ENCODE assay signal across 18 mouse cellular contexts in genomic region chr11:5858723-5859122, GRCm38 (mm10). TPM values are rescaled to one million over a fixed set of nuclear protein-coding genes. Genes with fewer than 3 reads are reported as not detected.
A peak's percentile ranks its signal among the peaks of the same experiment; 100 is the strongest.
DNase-seq lines count a peak whose midpoint lies in the region; ATAC-seq and TF ChIP-seq lines count a peak whose summit lies in the region.
"Had no signal": no experiment of that assay in that cellular context is flagged by ENCODE, and none has a peak within 500 bp of the region (broad histone marks: within the 10 kb centered on the region; RNA-seq: fewer than 3 reads in every experiment).

No protein-coding gene starts in this region.

- no peak overlapping the region for H3K4me2 ChIP-seq in liver, embryonic 14.5 days (ENCODE audit: low read depth)
- no peak overlapping the region for H3K4me2 ChIP-seq in liver, embryonic 12.5 days
- no peak overlapping the region for H3K4me2 ChIP-seq in CH12.LX (ENCODE audit: insufficient read depth, low read depth, poor library complexity, severe bottlenecking)
- H3K4me2 ChIP-seq in hindbrain, embryonic 11.5 days (replicated peaks; ENCODE audit: low read depth, low read length), result no peak overlapping the region
- H3K4me2 ChIP-seq: heart, embryonic 13.5 days; hindbrain, embryonic 12.5 days had no signal

- no peaks in the 10 kb centered on the region for H3K27me3 ChIP-seq in heart, adult 2 months (ENCODE audit: control insufficient read depth, insufficient read depth, low read length)
- H3K27me3 ChIP-seq in liver, embryonic 14.5 days (ENCODE audit: control insufficient read depth, insufficient read depth, low read length), result peaks cover 22% of the 10 kb centered on the region
- peaks cover 54% of the 10 kb centered on the region for H3K27me3 ChIP-seq in liver, embryonic 12.5 days (replicated peaks)
- H3K27me3 ChIP-seq in CH12.LX (replicated peaks), result peaks cover 39% of the 10 kb centered on the region
- H3K27me3 ChIP-seq in hindbrain, embryonic 11.5 days (ENCODE audit: control insufficient read depth, insufficient read depth, low read length), result peaks cover 23% of the 10 kb centered on the region

- no peaks in the 10 kb centered on the region for H3K9me3 ChIP-seq in liver, embryonic 14.5 days (ENCODE audit: control insufficient read depth, low read length)
- peaks cover 3% of the 10 kb centered on the region; the same call in 1 of the 2 replicates for H3K9me3 ChIP-seq in liver, embryonic 12.5 days (replicated peaks)
- H3K9me3 ChIP-seq in CH12.LX (replicated peaks; ENCODE audit: low read length), result peaks cover 17% of the 10 kb centered on the region
- H3K9me3 ChIP-seq in hindbrain, embryonic 11.5 days (ENCODE audit: control insufficient read depth, low read length), result no peaks in the 10 kb centered on the region
- H3K9me3 ChIP-seq: heart, embryonic 13.5 days; hindbrain, embryonic 12.5 days had no signal

- intact Hi-C loops in heart, adult 2 months (cut with DNase I), result no loop called here

- H3K4me3 ChIP-seq in heart, adult 2 months, result no peak overlapping the region
- H3K4me3 ChIP-seq in liver, embryonic 14.5 days (ENCODE audit: insufficient read depth in 1 of 2, low read depth in 2 of 2, low read length in 2 of 2), result no peak overlapping the region
- no peak overlapping the region for H3K4me3 ChIP-seq in liver, embryonic 12.5 days
- H3K4me3 ChIP-seq in CH12.LX (replicated peaks in 1 of 3; ENCODE audit: low read depth in 2 of 3, low read length in 2 of 3, poor library complexity in 1 of 3), result no peak overlapping the region
- H3K4me3 ChIP-seq in hindbrain, embryonic 11.5 days (ENCODE audit: low read depth, low read length), result no peak overlapping the region
- H3K4me3 ChIP-seq: heart, embryonic 13.5 days; hindbrain, embryonic 12.5 days; megakaryocyte, embryonic 14.5 days had no signal

- no peak for DNase-seq in heart, adult 2 months
- DNase-seq in heart, adult 9 months (ENCODE audit: low spot score in 2 of 2), result no peak
- no peak for DNase-seq in liver, embryonic 14.5 days (ENCODE audit: low read depth in 3 of 3, low spot score in 3 of 3)
- no peak for DNase-seq in CH12.LX (ENCODE audit: extremely low read depth)
- DNase-seq in ZHBTc4 (ENCODE audit: low read depth, low spot score), result peak; percentile 80
- DNase-seq in hindbrain, embryonic 11.5 days (ENCODE audit: low spot score), result no peak
- DNase-seq: adrenal gland, postnatal 36 days; cerebellum, adult 11 months; gastrocnemius, postnatal 25 days; kidney, adult 8-10 months had no signal

- no peak overlapping the region for H3K27ac ChIP-seq in heart, adult 2 months
- H3K27ac ChIP-seq in liver, embryonic 14.5 days, result no peak overlapping the region
- H3K27ac ChIP-seq in liver, embryonic 12.5 days, result no peak overlapping the region
- no peak overlapping the region for H3K27ac ChIP-seq in CH12.LX (ENCODE audit: insufficient read depth, low read depth)
- H3K27ac ChIP-seq in hindbrain, embryonic 11.5 days (ENCODE audit: low read depth, low read length), result no peak overlapping the region
- H3K27ac ChIP-seq: heart, embryonic 13.5 days; hindbrain, embryonic 12.5 days had no signal

- TF ChIP-seq POLR2A in heart, adult 2 months (IDR thresholded peaks at IDR 0.05; ENCODE audit: insufficient read depth, low read depth, low read length), result no peak
- TF ChIP-seq POLR2A in CH12.LX (IDR thresholded peaks at IDR 0.05; ENCODE audit: low read depth, low read length), result no peak

- no peaks in the 10 kb centered on the region for H3K36me3 ChIP-seq in heart, adult 2 months (ENCODE audit: control insufficient read depth, insufficient read depth, low read length)
- no peaks in the 10 kb centered on the region for H3K36me3 ChIP-seq in liver, embryonic 14.5 days (replicated peaks; ENCODE audit: control insufficient read depth, insufficient read depth, low read depth)
- no peaks in the 10 kb centered on the region for H3K36me3 ChIP-seq in liver, embryonic 12.5 days
- no peaks in the 10 kb centered on the region for H3K36me3 ChIP-seq in CH12.LX (replicated peaks in 1 of 2; ENCODE audit: control insufficient read depth in 1 of 2, insufficient read depth in 1 of 2, low read length in 1 of 2)
- H3K36me3 ChIP-seq in hindbrain, embryonic 11.5 days (ENCODE audit: control insufficient read depth, insufficient read depth, low read length), result no peaks in the 10 kb centered on the region
- H3K36me3 ChIP-seq: heart, embryonic 13.5 days; hindbrain, embryonic 12.5 days had no signal

- no peak for TF ChIP-seq EP300 in heart, adult 2 months (IDR thresholded peaks at IDR 0.05; ENCODE audit: insufficient read depth, low read depth, low read length)
- TF ChIP-seq EP300 in liver, embryonic 14.5 days (IDR thresholded peaks at IDR 0.05; ENCODE audit: low read depth), result no peak
- no peak for TF ChIP-seq EP300 in CH12.LX (IDR thresholded peaks at IDR 0.05; ENCODE audit: low read length)

- dilution Hi-C loops in CH12.LX (cut with MboI; ENCODE audit: extremely low pct_ligation_motif_present, extremely low pct_unique_long_range_greater_than_20kb, low sequenced_read_pairs), result no loop called here

- peaks cover 3% of the 10 kb centered on the region for H3K4me1 ChIP-seq in heart, adult 2 months (ENCODE audit: control insufficient read depth, insufficient read depth, low read length)
- 0 out of 4 replicates have a peak, but pooled peaks cover 0 to 3% of the 10 kb centered on the region in 2 experiments for H3K4me1 ChIP-seq in liver, embryonic 14.5 days (replicated peaks; ENCODE audit: control insufficient read depth in 2 of 2, insufficient read depth in 2 of 2, low read length in 1 of 2)
- peaks cover 12% of the 10 kb centered on the region for H3K4me1 ChIP-seq in liver, embryonic 12.5 days
- peaks cover 0 to 3% of the 10 kb centered on the region in 2 experiments; a peak in 1 of 4 replicates for H3K4me1 ChIP-seq in CH12.LX (ENCODE audit: control insufficient read depth in 1 of 2, insufficient read depth in 2 of 2)
- H3K4me1 ChIP-seq in hindbrain, embryonic 11.5 days (replicated peaks; ENCODE audit: control insufficient read depth, insufficient read depth, low read length), result peaks cover 7% of the 10 kb centered on the region

- peak; percentile 45 for TF ChIP-seq CTCF in heart, adult 2 months (IDR thresholded peaks at IDR 0.05)
- TF ChIP-seq CTCF in liver, embryonic 14.5 days (IDR thresholded peaks at IDR 0.05; ENCODE audit: low read depth), result peak; percentile 68
- TF ChIP-seq CTCF in CH12.LX (conservative IDR thresholded peaks at IDR 0.05 in 1 of 2, IDR thresholded peaks at IDR 0.05 in 1 of 2; ENCODE audit: low read depth in 2 of 2, low read length in 2 of 2), result peak; percentile 38 to 52

- ATAC-seq in liver, embryonic 14.5 days (ENCODE audit: insufficient read depth), result no peak
- ATAC-seq in liver, embryonic 12.5 days, result no peak
- no peak for ATAC-seq in erythroblast, adult 5-6 weeks (replicated peaks; ENCODE audit: low FRiP score, poor library complexity, severe bottlenecking)
- no peak for ATAC-seq in hindbrain, embryonic 11.5 days (ENCODE audit: low FRiP score)
- ATAC-seq: forebrain, embryonic 16.5 days had no signal

- no peak overlapping the region for H3K9ac ChIP-seq in heart, adult 2 months (ENCODE audit: low read depth, low read length)
- no peak overlapping the region for H3K9ac ChIP-seq in liver, embryonic 14.5 days (replicated peaks)
- no peak overlapping the region for H3K9ac ChIP-seq in liver, embryonic 12.5 days
- no peak overlapping the region for H3K9ac ChIP-seq in CH12.LX (ENCODE audit: insufficient read depth, low read depth)
- no peak overlapping the region for H3K9ac ChIP-seq in hindbrain, embryonic 11.5 days (ENCODE audit: low read depth, low read length)
- H3K9ac ChIP-seq: heart, embryonic 13.5 days; hindbrain, embryonic 12.5 days had no signal

- 97% methylated on average over 1 of the region's 1 CpGs for WGBS in heart, adult 2 months
- 43% methylated on average over 1 of the region's 1 CpGs for WGBS in liver, embryonic 14.5 days (ENCODE audit: insufficient replicate concordance)
- WGBS in liver, embryonic 12.5 days (ENCODE audit: insufficient replicate concordance), result 65% methylated on average over 1 of the region's 1 CpGs
- WGBS in hindbrain, embryonic 11.5 days, result 73% methylated on average over 1 of the region's 1 CpGs

- in situ Hi-C loops in CH12.LX (cut with MboI; ENCODE audit: low pct_ligation_motif_present, low pct_unique_long_range_greater_than_20kb, low sequenced_read_pairs), result no loop called here

- no peaks in the 10 kb centered on the region for H3K79me2 ChIP-seq in heart, adult 2 months (replicated peaks; ENCODE audit: control insufficient read depth, insufficient read depth, low read length)
- no peaks in the 10 kb centered on the region for H3K79me2 ChIP-seq in CH12.LX (replicated peaks; ENCODE audit: control insufficient read depth, extremely low read depth, insufficient read depth, poor library complexity, severe bottlenecking)

- TF ChIP-seq RAD21 in CH12.LX (IDR thresholded peaks at IDR 0.05; ENCODE audit: low read depth, low read length), result no peak; the same call in 1 of the 2 replicates

RNA-seq across cellular contexts. Expression of gene Aebp1, which starts 3.0 kb away (rescaled TPM):
- 10 to 100 TPM; 18.6 to 19.9 TPM for total RNA-seq in heart, adult 2 months (2021)
- 25.6 and 33.3 TPM in 2 replicates for polyA plus RNA-seq in heart, adult 2 months (2012; rRNA removed)
- polyA plus RNA-seq in liver, embryonic 14.5 days (2012; rRNA removed), result 3.0 and 3.3 TPM in 2 replicates
- 4.2 and 4.5 TPM in 2 replicates for polyA plus RNA-seq in liver, embryonic 14.5 days (2014; fragmentation: Nextera tagmentation; extraction: Ambion mirVana)
- polyA plus RNA-seq in liver, embryonic 12.5 days (2016; fragmentation: Nextera tagmentation; extraction: Ambion mirVana), result 8.5 and 9.6 TPM in 2 replicates
- total RNA-seq in CH12.LX (2012; rRNA removed) (0.17 and 0.34 TPM in 2 replicates), CH12.LX (2014; rRNA removed) (not detected in 2 replicates)
- polyA plus RNA-seq in CH12.LX (2012; ENCODE audit: insufficient read length, low read depth), result 0.87 and 1.4 TPM in 2 replicates
- not detected in 2 replicates for total RNA-seq in erythroblast, adult 5-6 weeks (2015; ENCODE audit: low replicate concordance)
- not detected in 2 replicates for total RNA-seq in erythroblast, adult 5-6 weeks (2017; ENCODE audit: low replicate concordance)
- polyA plus RNA-seq in hindbrain, embryonic 11.5 days (2014; fragmentation: Nextera tagmentation; extraction: Ambion mirVana), result 19.0 and 20.4 TPM in 2 replicates
- total RNA-seq: neutrophil, adult 5-6 weeks had no signal

RNA-seq across cellular contexts. Expression of gene Pold2, which starts 19.4 kb away (rescaled TPM):
- total RNA-seq in heart, adult 2 months (2021), result 10 to 100 TPM; 30.9 to 42.6 TPM
- polyA plus RNA-seq in heart, adult 2 months (2012; rRNA removed), result 49.1 and 58.1 TPM in 2 replicates
- 45.0 and 58.7 TPM in 2 replicates for polyA plus RNA-seq in liver, embryonic 14.5 days (2012; rRNA removed)
- polyA plus RNA-seq in liver, embryonic 14.5 days (2014; fragmentation: Nextera tagmentation; extraction: Ambion mirVana), result 54.8 and 56.5 TPM in 2 replicates
- 105 TPM in 2 replicates for polyA plus RNA-seq in liver, embryonic 12.5 days (2016; fragmentation: Nextera tagmentation; extraction: Ambion mirVana)
- total RNA-seq in CH12.LX (2012; rRNA removed) (285 and 330 TPM in 2 replicates), CH12.LX (2014; rRNA removed) (120 and 136 TPM in 2 replicates)
- 205 and 218 TPM in 2 replicates for polyA plus RNA-seq in CH12.LX (2012; ENCODE audit: insufficient read length, low read depth)
- total RNA-seq in erythroblast, adult 5-6 weeks (2015; ENCODE audit: low replicate concordance), result 20.7 and 26.5 TPM in 2 replicates
- total RNA-seq in erythroblast, adult 5-6 weeks (2017; ENCODE audit: low replicate concordance), result 4.2 and 18.0 TPM in 2 replicates
- 78.4 and 86.3 TPM in 2 replicates for polyA plus RNA-seq in hindbrain, embryonic 11.5 days (2014; fragmentation: Nextera tagmentation; extraction: Ambion mirVana)

RNA-seq across cellular contexts. Expression of gene Polm, which starts 20.9 kb away (rescaled TPM):
- total RNA-seq in heart, adult 2 months (2021), result 1 to 10 TPM; 2.1 to 3.3 TPM
- 6.3 and 11.2 TPM in 2 replicates for polyA plus RNA-seq in heart, adult 2 months (2012; rRNA removed)
- 4.1 TPM in 2 replicates for polyA plus RNA-seq in liver, embryonic 14.5 days (2012; rRNA removed)
- polyA plus RNA-seq in liver, embryonic 14.5 days (2014; fragmentation: Nextera tagmentation; extraction: Ambion mirVana), result 1.5 and 2.1 TPM in 2 replicates
- polyA plus RNA-seq in liver, embryonic 12.5 days (2016; fragmentation: Nextera tagmentation; extraction: Ambion mirVana), result 2.8 and 2.9 TPM in 2 replicates
- 7.7 and 9.7 TPM in 2 replicates for total RNA-seq in CH12.LX (2012; rRNA removed)
- 1.00 and 1.9 TPM in 2 replicates for total RNA-seq in CH12.LX (2014; rRNA removed)
- polyA plus RNA-seq in CH12.LX (2012; ENCODE audit: insufficient read length, low read depth), result 4.1 TPM in 2 replicates
- 0.58 and 3.3 TPM in 2 replicates for total RNA-seq in erythroblast, adult 5-6 weeks (2015; ENCODE audit: low replicate concordance)
- 0.28 and 1.5 TPM in 2 replicates for total RNA-seq in erythroblast, adult 5-6 weeks (2017; ENCODE audit: low replicate concordance)
- polyA plus RNA-seq in hindbrain, embryonic 11.5 days (2014; fragmentation: Nextera tagmentation; extraction: Ambion mirVana), result 5.6 and 6.9 TPM in 2 replicates

RNA-seq across cellular contexts. Expression of gene Myl7, which starts 39.9 kb away (rescaled TPM):
- 100 to 1,000 TPM; 463 to 551 TPM for total RNA-seq in heart, adult 2 months (2021)
- 1,125 and 1,658 TPM in 2 replicates for polyA plus RNA-seq in heart, adult 2 months (2012; rRNA removed)
- 3.2 and 4.6 TPM in 2 replicates for polyA plus RNA-seq in liver, embryonic 14.5 days (2012; rRNA removed)
- polyA plus RNA-seq in liver, embryonic 14.5 days (2014; fragmentation: Nextera tagmentation; extraction: Ambion mirVana), result 6.6 and 7.5 TPM in 2 replicates
- polyA plus RNA-seq in liver, embryonic 12.5 days (2016; fragmentation: Nextera tagmentation; extraction: Ambion mirVana), result 21.8 and 22.5 TPM in 2 replicates
- total RNA-seq in CH12.LX (2012; rRNA removed) (0.42 TPM in 1 of 2 replicates, not detected in the other), CH12.LX (2014; rRNA removed) (not detected in 2 replicates)
- polyA plus RNA-seq in CH12.LX (2012; ENCODE audit: insufficient read length, low read depth), result 0.44 TPM in 1 of 2 replicates, not detected in the other
- not detected in 2 replicates for total RNA-seq in erythroblast, adult 5-6 weeks (2015; ENCODE audit: low replicate concordance)
- not detected in 2 replicates for total RNA-seq in erythroblast, adult 5-6 weeks (2017; ENCODE audit: low replicate concordance)
- polyA plus RNA-seq in hindbrain, embryonic 11.5 days (2014; fragmentation: Nextera tagmentation; extraction: Ambion mirVana), result 0.31 and 2.4 TPM in 2 replicates
- total RNA-seq: adrenal gland, postnatal 36 days; gastrocnemius, postnatal 25 days; left cerebral cortex, postnatal 14 days; neutrophil, adult 5-6 weeks had no signal
- polyA plus RNA-seq: forebrain, embryonic 16.5 days had no signal

RNA-seq across cellular contexts. Expression of gene Pgam2, which starts 55.2 kb away (rescaled TPM):
- 100 to 1,000 TPM; 743 to 848 TPM for total RNA-seq in heart, adult 2 months (2021)
- polyA plus RNA-seq in heart, adult 2 months (2012; rRNA removed), result 1,153 and 1,176 TPM in 2 replicates
- 0.15 and 0.36 TPM in 2 replicates for polyA plus RNA-seq in liver, embryonic 14.5 days (2012; rRNA removed)
- 1.2 and 1.5 TPM in 2 replicates for polyA plus RNA-seq in liver, embryonic 14.5 days (2014; fragmentation: Nextera tagmentation; extraction: Ambion mirVana)
- polyA plus RNA-seq in liver, embryonic 12.5 days (2016; fragmentation: Nextera tagmentation; extraction: Ambion mirVana), result 1.7 TPM in 2 replicates
- total RNA-seq in CH12.LX (2012; rRNA removed) (0.46 and 0.64 TPM in 2 replicates), CH12.LX (2014; rRNA removed) (not detected in 2 replicates)
- 2.5 and 3.6 TPM in 2 replicates for polyA plus RNA-seq in CH12.LX (2012; ENCODE audit: insufficient read length, low read depth)
- not detected in 2 replicates for total RNA-seq in erythroblast, adult 5-6 weeks (2015; ENCODE audit: low replicate concordance)
- not detected in 2 replicates for total RNA-seq in erythroblast, adult 5-6 weeks (2017; ENCODE audit: low replicate concordance)
- polyA plus RNA-seq in hindbrain, embryonic 11.5 days (2014; fragmentation: Nextera tagmentation; extraction: Ambion mirVana), result 7.9 and 8.5 TPM in 2 replicates
- total RNA-seq: adrenal gland, postnatal 36 days had no signal
